In the genomic region with DNA sequence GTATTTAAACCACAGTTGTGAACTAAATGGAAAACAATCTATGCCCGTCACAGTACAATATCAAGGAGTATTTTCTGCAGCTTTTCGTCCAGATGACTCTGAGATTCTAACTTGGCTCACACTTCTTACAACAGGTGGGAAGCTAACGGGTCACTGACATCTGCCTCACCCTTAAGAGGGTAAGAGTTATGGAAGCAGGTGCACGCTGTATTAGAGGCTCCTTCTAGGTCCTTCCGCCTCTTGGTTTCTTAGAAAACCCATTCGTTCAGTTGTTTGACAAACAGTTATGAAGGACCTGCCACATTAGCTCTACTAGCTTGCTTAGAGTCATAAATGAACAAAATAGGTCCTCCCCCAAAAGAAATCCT, we compare ENCODE assay signal across 8 mouse cellular contexts. TPM values are rescaled to one million over a fixed set of nuclear protein-coding genes. Genes with fewer than 3 reads are reported as not detected.
DNase-seq lines count a peak whose midpoint lies in the region; ATAC-seq and TF ChIP-seq lines count a peak whose summit lies in the region.

No protein-coding gene starts in this region.

- no peaks in the 10 kb centered on the region for H3K27me3 ChIP-seq in kidney, adult 2 months (replicated peaks; ENCODE audit: control insufficient read depth, insufficient read depth, low read length)
- no peaks in the 10 kb centered on the region for H3K27me3 ChIP-seq in forebrain, embryonic 14.5 days (replicated peaks; ENCODE audit: control insufficient read depth, insufficient read depth, low read length)
- H3K27me3 ChIP-seq in liver, postnatal 0 days (ENCODE audit: insufficient read depth, low read length): no peaks in the 10 kb centered on the region

- in situ Hi-C loops in ES-E14 (cut with MboI; ENCODE audit: low sequenced_read_pairs in 2 of 2, unreplicated experiment in 2 of 2): no loop called here

- no peak for TF ChIP-seq CTCF in kidney, adult 2 months (conservative IDR thresholded peaks at IDR 0.05; ENCODE audit: insufficient read depth, insufficient read length, low read depth, low read length)
- no peak for TF ChIP-seq CTCF in liver, postnatal 0 days (IDR thresholded peaks at IDR 0.05; ENCODE audit: low read depth)

- H3K4me2 ChIP-seq in forebrain, embryonic 14.5 days (ENCODE audit: low read length): peak overlapping the region; percentile 50
- peak overlapping the region; percentile 90 for H3K4me2 ChIP-seq in liver, postnatal 0 days (ENCODE audit: low read depth, low read length)

- H3K4me1 ChIP-seq in kidney, adult 2 months (ENCODE audit: control insufficient read depth, insufficient read depth, low read length): no peaks in the 10 kb centered on the region; the same call in 1 of the 2 replicates
- H3K4me1 ChIP-seq in ES-E14 (ENCODE audit: control insufficient read depth in 2 of 2, insufficient read depth in 2 of 2, low read length in 2 of 2, poor library complexity in 1 of 2): peaks cover 3 to 4% of the 10 kb centered on the region in 2 experiments; a peak in 1 of 4 replicates
- H3K4me1 ChIP-seq in forebrain, embryonic 14.5 days (ENCODE audit: control insufficient read depth, insufficient read depth, low read length): peaks cover 8% of the 10 kb centered on the region
- peaks cover 16% of the 10 kb centered on the region for H3K4me1 ChIP-seq in liver, postnatal 0 days (ENCODE audit: insufficient read depth)

- no peaks in the 10 kb centered on the region for H3K36me3 ChIP-seq in kidney, adult 2 months (ENCODE audit: control insufficient read depth, insufficient read depth, low read length)
- H3K36me3 ChIP-seq in ES-E14 (ENCODE audit: control insufficient read depth, insufficient read depth, low read length, poor library complexity, severe bottlenecking): no peaks in the 10 kb centered on the region; the same call in 1 of the 2 replicates
- no peaks in the 10 kb centered on the region for H3K36me3 ChIP-seq in forebrain, embryonic 14.5 days (ENCODE audit: control insufficient read depth, insufficient read depth, low read length)
- H3K36me3 ChIP-seq in liver, postnatal 0 days (replicated peaks; ENCODE audit: insufficient read depth, low read length): no peaks in the 10 kb centered on the region

- TF ChIP-seq EP300 in liver, postnatal 0 days (IDR thresholded peaks at IDR 0.05; ENCODE audit: low read depth): no peak

- no peak for TF ChIP-seq POLR2A in kidney, adult 2 months (IDR thresholded peaks at IDR 0.05; ENCODE audit: low read depth, low read length)

- H3K27ac ChIP-seq in kidney, adult 2 months (ENCODE audit: insufficient read depth, low read depth, low read length): no peak overlapping the region
- no peak overlapping the region for H3K27ac ChIP-seq in ES-E14 (ENCODE audit: insufficient read depth, low read depth, low read length, poor library complexity, severe bottlenecking)
- H3K27ac ChIP-seq in forebrain, embryonic 14.5 days (ENCODE audit: low read depth, low read length): no peak overlapping the region
- H3K27ac ChIP-seq in liver, postnatal 0 days (ENCODE audit: low read depth): peak overlapping the region; percentile 69; the same call in 1 of the 2 replicates

- H3K9me3 ChIP-seq in ES-E14 (ENCODE audit: control insufficient read depth, insufficient read depth, low read depth, low read length): no peaks in the 10 kb centered on the region
- no peaks in the 10 kb centered on the region for H3K9me3 ChIP-seq in forebrain, embryonic 14.5 days (replicated peaks; ENCODE audit: control insufficient read depth, low read length)
- H3K9me3 ChIP-seq in liver, postnatal 0 days (ENCODE audit: low read length): no peaks in the 10 kb centered on the region

- peak overlapping the region; percentile 84 for H3K4me3 ChIP-seq in kidney, adult 2 months (ENCODE audit: insufficient read depth, low read depth, low read length)
- H3K4me3 ChIP-seq in ES-E14 (ENCODE audit: insufficient read depth in 1 of 2, low read depth in 1 of 2, low read length in 2 of 2, poor library complexity in 1 of 2, severe bottlenecking in 1 of 2): peak overlapping the region; percentile 85 to 88
- peak overlapping the region; percentile 76 for H3K4me3 ChIP-seq in forebrain, embryonic 14.5 days (ENCODE audit: low read depth, low read length)
- H3K4me3 ChIP-seq in liver, postnatal 0 days (ENCODE audit: low read depth, low read length): peak overlapping the region; percentile 74

- peak overlapping the region; percentile 97; the same call in 1 of the 2 replicates for H3K9ac ChIP-seq in ES-E14 (ENCODE audit: insufficient read depth, low read depth, low read length, poor library complexity, severe bottlenecking)
- H3K9ac ChIP-seq in forebrain, embryonic 14.5 days (ENCODE audit: low read length): peak overlapping the region; percentile 85
- H3K9ac ChIP-seq in liver, postnatal 0 days (replicated peaks): peak overlapping the region; percentile 84

- WGBS in kidney, adult 2 months: 24% methylated on average over 6 of the region's 6 CpGs
- 52% methylated on average over 6 of the region's 6 CpGs for WGBS in forebrain, embryonic 14.5 days
- WGBS in liver, postnatal 0 days (ENCODE audit: insufficient replicate concordance): 36% methylated on average over 6 of the region's 6 CpGs

- no peak for DNase-seq in kidney, adult 2 months
- no peak for DNase-seq in kidney, postnatal 10 days
- no peak for DNase-seq in ES-E14 (ENCODE audit: low read depth, low spot score)
- no peak for DNase-seq in forebrain, embryonic 14.5 days (ENCODE audit: low spot score)
- no peak for DNase-seq in liver, postnatal 0 days
- no peak for DNase-seq in adrenal gland, adult (ENCODE audit: inconsistent age in 2 of 2, low spot score in 1 of 2)
- no peak for DNase-seq in left cerebral cortex, adult 9 months (ENCODE audit: low spot score in 2 of 2)
- DNase-seq in right cerebral cortex, adult 2 months (ENCODE audit: low spot score in 2 of 2): no peak

- ATAC-seq in forebrain, embryonic 14.5 days: no peak
- ATAC-seq in liver, postnatal 0 days: no peak

TF ChIP-seq in ES-E14, 5 proteins besides CTCF, POLR2A, EP300 and RAD21:
- TF ChIP-seq CHD2 (IDR thresholded peaks at IDR 0.05; ENCODE audit: low read depth, low read length): no peak
- TF ChIP-seq HCFC1 (IDR thresholded peaks at IDR 0.05; ENCODE audit: borderline replicate concordance, insufficient read depth, low read length): no peak
- no peak for TF ChIP-seq MAFK (IDR thresholded peaks at IDR 0.05; ENCODE audit: insufficient read depth, low read depth, low read length)
- no peak for TF ChIP-seq ZNF384 (IDR thresholded peaks at IDR 0.05; ENCODE audit: low read depth, low read length)
- TF ChIP-seq ZC3H11A (IDR thresholded peaks at IDR 0.05; ENCODE audit: borderline replicate concordance, low read depth, low read length): no peak

RNA-seq across cellular contexts. Expression of a gene that starts 0.7 kb away (rescaled TPM):
- 4.1 and 4.8 TPM in 2 replicates for polyA plus RNA-seq in kidney, adult 2 months (2012; rRNA removed)
- 6.6 and 7.2 TPM in 2 replicates for total RNA-seq in ES-E14 (2012; rRNA removed)
- polyA plus RNA-seq in forebrain, embryonic 14.5 days (2014; fragmentation: Nextera tagmentation; extraction: Ambion mirVana): 27.6 and 33.5 TPM in 2 replicates
- polyA plus RNA-seq in liver, postnatal 0 days (2015; fragmentation: Nextera tagmentation; extraction: Ambion mirVana): 1.7 and 2.3 TPM in 2 replicates
